Mouse (Mus musculus) thymus, adult 2 months (tissue): ENCODE data around the gene 4930404N11Rik.

Source experiments
- CTCF ChIP-seq: fragments of 200-500 bp; IDR thresholded peaks from 2 replicates; pipeline ENCODE4 v1.5.1; 2012; ENCODE audit warnings: mild to moderate bottlenecking, control low read depth, low read length, moderate library complexity, borderline replicate concordance; ENCODE audit not compliant: control insufficient read depth, poor library complexity, insufficient read depth; ENCODE audit errors: extremely low read depth
- POLR2A ChIP-seq: fragments of 200-500 bp; IDR thresholded peaks from 2 replicates; pipeline ENCODE4 v1.6.1; 2012; ENCODE audit warnings: mild to moderate bottlenecking, low read length, control low read depth, moderate library complexity; ENCODE audit not compliant: control insufficient read depth, poor library complexity, insufficient read depth; ENCODE audit errors: extremely low read depth

DNA sequence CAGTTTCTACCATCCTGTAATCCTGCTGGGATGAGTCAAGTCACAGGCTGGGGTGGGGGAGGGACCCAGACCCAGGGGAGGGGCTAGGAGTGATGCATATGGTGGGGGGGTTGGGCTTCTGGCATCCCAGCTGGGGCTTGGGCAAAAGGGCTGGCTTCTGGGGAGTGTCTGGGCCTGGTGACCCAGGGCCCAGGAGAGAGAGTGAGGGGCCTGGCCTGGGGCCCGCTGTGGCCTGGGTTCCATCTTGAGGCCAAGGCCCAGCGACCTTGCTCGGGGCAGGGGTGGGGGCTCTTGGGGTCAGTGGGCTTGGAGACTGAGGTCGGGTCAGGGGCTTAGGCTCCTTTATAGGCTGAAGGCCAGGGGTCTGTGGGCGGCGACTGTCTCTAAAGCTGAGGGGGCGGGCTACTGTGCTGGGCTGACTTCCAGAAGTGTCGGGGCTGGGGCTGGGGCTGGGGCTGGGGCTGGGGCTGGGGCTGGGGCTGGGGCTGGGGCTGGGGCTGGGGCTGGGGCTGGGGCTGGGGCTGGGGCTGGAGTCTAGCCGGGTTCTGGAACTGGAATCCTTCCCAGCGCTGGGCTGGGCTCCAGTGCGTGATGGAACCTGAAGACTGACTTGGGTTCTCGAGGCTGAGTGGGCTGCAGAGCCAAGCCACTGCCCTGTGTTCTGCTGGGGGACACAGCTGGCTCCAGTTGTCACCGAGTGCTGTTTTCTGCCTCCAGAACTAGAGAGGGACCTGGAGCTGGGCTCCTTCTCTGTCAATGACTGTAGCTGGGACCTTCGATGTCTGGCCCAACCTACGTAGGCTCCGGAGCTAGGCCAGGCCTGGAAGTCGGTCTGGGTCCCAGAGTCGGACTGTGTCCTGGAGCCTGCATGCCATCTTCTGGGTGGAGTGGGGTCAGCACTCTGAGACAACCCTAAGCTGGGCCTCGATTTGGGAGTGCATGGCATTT lies 29.9 kb downstream of the 4930404N11Rik start:
- TF ChIP-seq CTCF (no peak), POLR2A (no peak)
